Comparison of ENCODE assay signal across 8 mouse cellular contexts in genomic region chr11:113132078-113133064, GRCm38 (mm10).
DNase-seq lines count a peak whose midpoint lies in the region; ATAC-seq and TF ChIP-seq lines count a peak whose summit lies in the region.
"Had no signal": no experiment of that assay in that cellular context is flagged by ENCODE, and none has a peak within 500 bp of the region (broad histone marks: within the 10 kb centered on the region; RNA-seq: fewer than 3 reads in every experiment).

No protein-coding gene starts in this region.

- H3K9me3 ChIP-seq in embryonic facial prominence, embryonic 13.5 days: no peaks in the 10 kb centered on the region
- H3K9me3 ChIP-seq in midbrain, embryonic 11.5 days (ENCODE audit: control insufficient read depth, low read length): no peaks in the 10 kb centered on the region
- H3K9me3 ChIP-seq in kidney, embryonic 14.5 days (ENCODE audit: control insufficient read depth, low read length): no peaks in the 10 kb centered on the region
- H3K9me3 ChIP-seq: heart, embryonic 13.5 days had no signal

- 23% methylated on average over 23 of the region's 23 CpGs for WGBS in liver, adult 2 months
- WGBS in embryonic facial prominence, embryonic 13.5 days: 68% methylated on average over 23 of the region's 23 CpGs
- WGBS in midbrain, embryonic 11.5 days: 75% methylated on average over 23 of the region's 23 CpGs
- WGBS in kidney, embryonic 14.5 days: 82% methylated on average over 20 of the region's 23 CpGs

- H3K27ac ChIP-seq in liver, adult 2 months (replicated peaks; ENCODE audit: insufficient read depth, low read depth, low read length): peak overlapping the region; percentile 54
- H3K27ac ChIP-seq in embryonic facial prominence, embryonic 13.5 days: peak overlapping the region; percentile 0; the same call in 1 of the 2 replicates
- H3K27ac ChIP-seq in midbrain, embryonic 11.5 days (ENCODE audit: low read depth, low read length): no peak overlapping the region
- no peak overlapping the region for H3K27ac ChIP-seq in kidney, embryonic 14.5 days (ENCODE audit: low read depth, low read length)
- H3K27ac ChIP-seq: heart, embryonic 13.5 days had no signal

- no peaks in the 10 kb centered on the region for H3K27me3 ChIP-seq in liver, adult 2 months (ENCODE audit: control insufficient read depth, insufficient read depth, low read length)
- no peaks in the 10 kb centered on the region for H3K27me3 ChIP-seq in embryonic facial prominence, embryonic 13.5 days
- H3K27me3 ChIP-seq in midbrain, embryonic 11.5 days (ENCODE audit: control insufficient read depth, insufficient read depth, low read length): no peaks in the 10 kb centered on the region
- no peaks in the 10 kb centered on the region for H3K27me3 ChIP-seq in kidney, embryonic 14.5 days (ENCODE audit: control insufficient read depth, insufficient read depth, low read length)
- H3K27me3 ChIP-seq: heart, embryonic 13.5 days had no signal

- peak; percentile 87 for DNase-seq in liver, adult 2 months (ENCODE audit: extremely low read depth, low read depth, low spot score)
- DNase-seq in liver: no peak
- DNase-seq in layer of hippocampus, postnatal 10 days (ENCODE audit: low spot score in 2 of 2): peak; percentile 48 to 59
- DNase-seq in midbrain, embryonic 11.5 days (ENCODE audit: low spot score, missing footprints): no peak
- DNase-seq in thymus, postnatal 4 days: no peak

- no peak overlapping the region for H3K4me2 ChIP-seq in embryonic facial prominence, embryonic 13.5 days
- no peak overlapping the region for H3K4me2 ChIP-seq in midbrain, embryonic 11.5 days
- H3K4me2 ChIP-seq in kidney, embryonic 14.5 days (replicated peaks; ENCODE audit: low read depth, low read length): no peak overlapping the region
- H3K4me2 ChIP-seq: heart, embryonic 13.5 days had no signal

- H3K36me3 ChIP-seq in liver, adult 2 months (ENCODE audit: control insufficient read depth, insufficient read depth, low read length): no peaks in the 10 kb centered on the region
- H3K36me3 ChIP-seq in embryonic facial prominence, embryonic 13.5 days: peaks cover 8% of the 10 kb centered on the region; the same call in 1 of the 2 replicates
- H3K36me3 ChIP-seq in midbrain, embryonic 11.5 days (ENCODE audit: control insufficient read depth, insufficient read depth, low read length): no peaks in the 10 kb centered on the region
- no peaks in the 10 kb centered on the region for H3K36me3 ChIP-seq in kidney, embryonic 14.5 days (ENCODE audit: control insufficient read depth, insufficient read depth, low read length)

- H3K9ac ChIP-seq in liver, adult 2 months (ENCODE audit: low read depth, low read length): peak overlapping the region; percentile 52
- H3K9ac ChIP-seq in embryonic facial prominence, embryonic 13.5 days: no peak overlapping the region
- H3K9ac ChIP-seq in midbrain, embryonic 11.5 days (ENCODE audit: low read length): no peak overlapping the region
- H3K9ac ChIP-seq in kidney, embryonic 14.5 days (ENCODE audit: low read depth, low read length): no peak overlapping the region
- H3K9ac ChIP-seq: heart, embryonic 13.5 days had no signal

- peak; percentile 45 for TF ChIP-seq CTCF in liver, adult 2 months (IDR thresholded peaks at IDR 0.05; ENCODE audit: low read depth, low read length)

- TF ChIP-seq POLR2A in liver, adult 2 months (IDR thresholded peaks at IDR 0.05; ENCODE audit: extremely low read depth, insufficient read depth, low read length): no peak

- peak; percentile 18; the same call in 1 of the 2 replicates for ATAC-seq in embryonic facial prominence, embryonic 13.5 days (ENCODE audit: insufficient number of reproducible peaks, insufficient read depth, low FRiP score, low TSS enrichment, low read depth)
- peak; percentile 40; the same call in 1 of the 2 replicates for ATAC-seq in midbrain, embryonic 11.5 days (ENCODE audit: low FRiP score)
- ATAC-seq in kidney, embryonic 14.5 days (ENCODE audit: low FRiP score, low TSS enrichment): no peak

- no peak overlapping the region for H3K4me3 ChIP-seq in liver, adult 2 months (ENCODE audit: insufficient read depth, low read depth, low read length)
- H3K4me3 ChIP-seq in embryonic facial prominence, embryonic 13.5 days: no peak overlapping the region
- H3K4me3 ChIP-seq in midbrain, embryonic 11.5 days (ENCODE audit: low read depth, low read length): no peak overlapping the region
- no peak overlapping the region for H3K4me3 ChIP-seq in kidney, embryonic 14.5 days (ENCODE audit: low read length)
- H3K4me3 ChIP-seq: heart, embryonic 13.5 days had no signal

- no peaks in the 10 kb centered on the region for H3K79me2 ChIP-seq in liver, adult 2 months (ENCODE audit: control insufficient read depth, insufficient read depth, low read length)

- peaks cover 23% of the 10 kb centered on the region for H3K4me1 ChIP-seq in liver, adult 2 months (ENCODE audit: control insufficient read depth, insufficient read depth, low read length)
- peaks cover 9% of the 10 kb centered on the region for H3K4me1 ChIP-seq in embryonic facial prominence, embryonic 13.5 days
- H3K4me1 ChIP-seq in midbrain, embryonic 11.5 days (ENCODE audit: control insufficient read depth, insufficient read depth, low read length): peaks cover 4% of the 10 kb centered on the region
- peaks cover 10% of the 10 kb centered on the region; the same call in 1 of the 2 replicates for H3K4me1 ChIP-seq in kidney, embryonic 14.5 days (ENCODE audit: control insufficient read depth, insufficient read depth, low read length)

Comparison
In these comparisons a context has a peak if more than half of its experiments do, and no peak if none do; other contexts are left out.
1. DNase-seq: peak in liver, adult 2 months (single experiment) and layer of hippocampus, postnatal 10 days (2 of 2); none in liver (single experiment), midbrain, embryonic 11.5 days (single experiment) and thymus, postnatal 4 days (single experiment).
2. H3K27ac ChIP-seq: peak in liver, adult 2 months (single experiment) and embryonic facial prominence, embryonic 13.5 days (single experiment); none in midbrain, embryonic 11.5 days (single experiment) and kidney, embryonic 14.5 days (single experiment).